Mouse (Mus musculus) gastrocnemius, postnatal 36 days (tissue): ENCODE data around the gene Ddx39. TPM values are rescaled to one million over a fixed set of nuclear protein-coding genes. Genes with fewer than 3 reads are reported as not detected.

ENCODE experiments used
- DNase-seq, 2 experiments: peaks; one replicate each; pipeline ENCODE4 v3.0.0; 2022
- intact Hi-C: fragments of 180-260 bp; cut with DNase I; formaldehyde crosslinking; loops from one replicate; pipeline ENCODE4 v1.15.1; 2025
- microRNA-seq, 2 experiments: library from miRNA; unstranded; fragments of <30 nt; microRNA quantifications; one replicate each; pipeline ENCODE4 v1.2.0; 2021
- total RNA-seq, 2 experiments: library from RNA; stranded (reverse); gene quantifications; 2 replicates each; pipeline ENCODE4 v1.2.3; 2021

The Ddx39 gene
- total RNA-seq, 2 experiments from 2014 or later: 11.3 to 12.0 TPM

DNA sequence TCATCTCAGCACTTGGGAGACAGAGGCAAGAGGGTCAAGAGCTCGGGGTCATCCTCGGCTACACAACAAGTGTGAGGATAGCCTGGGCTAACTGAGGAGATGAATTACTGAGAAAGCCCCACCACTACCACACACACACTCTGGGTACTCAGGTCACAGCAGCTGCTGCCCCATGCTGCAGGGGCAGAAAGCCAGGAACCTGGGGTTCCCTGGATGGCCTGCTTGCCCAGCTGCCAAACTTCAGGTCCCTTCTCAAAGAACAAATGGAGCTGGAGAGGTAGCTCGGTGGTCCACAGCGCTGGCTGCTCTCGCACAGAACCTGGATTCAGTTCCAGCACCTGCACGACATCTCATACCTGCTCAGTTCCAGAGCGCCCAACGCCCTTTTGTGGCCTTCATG is 49.1 kb downstream of the Ddx39 start:
- intact Hi-C loops: no loop called here
- no peak for DNase-seq

DNA sequence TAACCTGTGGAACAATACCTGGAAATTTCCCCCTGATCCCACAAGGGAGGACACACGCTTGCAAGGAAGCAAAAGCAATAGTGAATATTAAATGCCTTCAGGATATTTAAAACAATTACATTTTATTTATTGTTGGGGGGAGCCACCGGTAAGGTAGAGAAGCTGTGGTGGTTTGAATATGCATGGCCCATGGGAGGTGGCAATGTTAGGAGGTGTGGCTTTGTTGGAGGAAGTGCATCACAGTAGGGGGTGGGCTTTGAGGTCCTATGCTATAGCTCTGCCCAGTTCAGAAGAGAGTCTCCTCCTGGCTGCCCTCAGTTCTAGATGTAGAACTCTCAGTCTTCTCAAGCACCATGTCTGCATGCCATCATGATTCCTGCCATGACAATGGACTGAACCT is 49.7 kb downstream of the Ddx39 start:
- intact Hi-C loops: no loop called here
- no peak for DNase-seq

DNA sequence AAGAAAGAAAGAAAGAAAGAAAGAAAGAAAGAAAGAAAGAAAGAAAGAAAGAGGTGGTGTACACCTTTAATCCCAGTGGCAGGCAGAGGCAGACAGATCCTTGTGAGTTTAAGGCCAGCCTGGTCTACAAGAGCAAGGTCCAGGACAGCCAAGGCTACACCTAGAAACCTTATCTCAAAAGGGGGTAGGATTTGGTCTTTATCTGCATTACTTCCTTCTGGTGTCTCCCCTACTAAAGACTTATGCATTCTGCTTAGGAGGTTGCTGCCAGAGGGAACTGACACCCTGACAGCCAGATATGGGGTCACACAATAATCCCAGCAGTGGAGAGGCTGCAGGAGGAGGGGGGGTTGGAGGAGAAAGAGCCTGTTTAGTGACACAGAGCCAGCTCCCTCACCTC is 50.7 kb downstream of the Ddx39 start:
- intact Hi-C loops: no loop called here
- DNase-seq: no peak

DNA sequence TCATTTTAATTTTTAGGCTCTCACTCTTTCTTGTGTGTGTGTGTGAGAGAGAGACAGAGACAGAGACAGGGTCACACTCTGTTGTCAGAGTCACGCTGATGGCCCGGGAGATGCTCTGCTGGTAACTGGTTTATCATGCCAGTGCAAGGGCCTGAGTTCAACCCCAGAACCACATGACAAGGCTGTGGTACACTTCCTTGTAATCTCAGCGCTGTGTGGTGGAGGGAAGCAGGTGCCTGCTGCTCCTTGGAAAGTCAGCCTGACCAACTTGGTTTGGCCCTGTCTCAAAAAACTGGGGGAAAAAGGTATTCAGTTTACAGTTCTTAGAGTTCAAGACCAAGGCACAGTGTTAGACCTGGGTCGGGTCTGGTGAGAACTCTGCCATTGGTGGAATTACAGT is 52.5 kb downstream of the Ddx39 start:
- DNase-seq: no peak
- intact Hi-C loops: no loop called here

DNA sequence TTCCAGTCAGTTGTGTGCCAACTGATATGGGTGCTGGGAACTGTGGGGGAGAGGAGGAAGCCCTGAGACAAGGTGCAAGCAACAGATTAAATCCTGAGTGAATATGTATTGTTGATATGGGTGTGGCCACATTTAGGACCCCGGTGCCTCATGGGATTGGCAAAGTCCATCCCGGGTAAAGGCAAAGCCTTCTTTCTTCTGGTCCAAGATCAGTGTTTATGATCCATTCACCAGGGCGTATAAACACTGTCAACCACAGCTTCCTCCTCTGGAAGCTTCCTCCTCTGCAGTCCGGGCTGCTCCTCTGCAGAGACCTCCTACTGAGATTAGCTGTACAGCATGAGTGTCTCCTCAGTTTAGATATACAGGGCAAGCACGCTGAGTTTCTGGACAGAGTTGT is 53.5 kb downstream of the Ddx39 start:
- intact Hi-C loops: no loop called here
- no peak for DNase-seq

DNA sequence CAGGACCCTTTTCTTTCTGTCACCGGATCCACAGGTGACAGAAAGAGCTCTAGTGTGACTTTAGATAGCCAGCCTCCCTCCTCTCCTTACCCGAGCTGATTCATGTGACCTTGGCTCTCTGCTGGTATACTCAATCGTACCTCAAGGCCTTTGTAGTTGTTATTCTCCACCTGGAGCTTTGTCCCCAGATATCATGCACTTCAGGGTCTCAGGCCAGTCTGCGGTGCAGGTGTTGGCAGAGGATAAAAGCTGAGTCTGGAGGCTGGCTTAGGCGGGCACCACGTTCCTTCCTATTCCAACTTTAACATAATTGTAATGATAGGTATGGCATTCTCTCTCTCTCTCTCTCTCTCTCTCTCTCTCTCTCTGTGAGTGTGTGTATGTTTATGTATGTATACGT is 54.7 kb downstream of the Ddx39 start:
- intact Hi-C loops: no loop called here
- DNase-seq: no peak

DNA sequence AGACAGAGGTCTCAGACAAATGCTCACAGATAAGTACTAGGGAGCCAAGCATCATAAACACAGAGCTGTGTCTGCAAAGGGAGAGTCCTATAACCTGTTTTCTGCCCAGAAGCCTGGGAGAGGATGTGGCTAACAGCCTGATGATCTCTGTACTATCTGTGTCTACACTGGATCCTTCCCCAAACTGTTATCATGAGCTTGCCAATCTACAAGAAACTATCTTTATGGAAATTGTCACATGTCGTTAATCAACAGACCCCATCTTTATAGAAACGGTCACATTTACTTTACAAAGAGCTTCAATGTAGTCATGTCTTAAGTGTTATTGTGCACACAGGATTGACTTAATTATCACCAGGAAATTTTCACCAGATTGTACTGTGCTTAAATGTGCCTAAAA is 55.7 kb downstream of the Ddx39 start:
- no peak for DNase-seq
- intact Hi-C loops: no loop called here

DNA sequence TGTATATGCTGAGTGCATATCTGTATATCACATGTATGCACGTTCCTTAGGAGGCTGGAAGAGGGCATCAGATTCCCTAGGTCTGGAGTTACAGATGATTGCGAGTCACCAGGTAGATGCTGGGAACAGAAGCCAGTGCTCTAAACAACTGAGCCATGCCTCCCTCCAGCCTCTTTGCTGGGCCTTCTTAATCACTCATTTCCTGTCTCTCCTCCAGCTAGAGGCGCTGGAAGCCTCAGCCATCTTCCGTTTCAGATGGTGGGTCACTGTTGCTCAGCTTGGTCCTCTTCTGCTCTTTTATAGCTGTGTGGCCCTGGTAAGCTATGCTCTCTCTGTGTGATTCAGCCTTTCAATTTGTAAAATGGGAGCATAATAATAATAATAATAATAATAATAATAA is 56.8 kb downstream of the Ddx39 start:
- intact Hi-C loops: no loop called here
- DNase-seq: no peak

DNA sequence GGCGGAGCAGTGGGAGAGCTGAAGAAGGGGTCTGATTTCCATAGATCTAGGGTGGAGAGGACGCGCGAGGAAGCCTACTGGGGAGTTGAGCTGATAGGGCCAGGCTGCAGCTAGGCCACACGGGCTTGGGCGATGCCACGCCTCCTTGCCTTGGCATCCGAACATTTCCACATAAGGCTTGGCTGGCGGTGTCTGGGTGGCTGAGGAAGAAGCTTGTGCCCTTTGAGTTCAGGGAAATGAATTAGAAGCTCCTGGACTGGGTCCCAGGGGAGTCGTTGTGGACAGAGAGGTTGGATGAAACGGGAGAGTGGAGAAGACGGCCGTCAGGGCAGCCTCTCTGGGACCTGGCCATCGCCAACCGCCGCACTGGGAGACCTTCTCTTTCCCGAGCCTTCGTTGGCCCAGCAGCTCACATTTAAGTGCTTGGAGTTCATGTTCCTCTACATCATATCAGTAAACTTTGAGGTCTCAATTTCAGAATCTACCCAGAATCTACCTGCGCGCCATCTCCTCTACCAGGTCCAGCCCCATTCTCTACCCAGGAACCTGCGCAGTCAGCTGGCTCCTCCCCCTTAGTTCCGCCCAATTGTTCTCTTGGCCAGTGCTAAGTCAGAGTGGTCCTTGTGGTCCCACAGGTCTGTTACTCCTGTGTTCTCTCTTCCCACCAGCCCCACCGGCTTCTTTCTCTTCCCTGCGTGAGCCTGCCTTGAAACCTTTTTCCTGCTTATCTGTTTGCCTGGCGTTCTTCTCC is 57.9 kb downstream of the Ddx39 start:
- peak; percentile 20 to 35 for DNase-seq
- intact Hi-C loops: no loop called here

DNA sequence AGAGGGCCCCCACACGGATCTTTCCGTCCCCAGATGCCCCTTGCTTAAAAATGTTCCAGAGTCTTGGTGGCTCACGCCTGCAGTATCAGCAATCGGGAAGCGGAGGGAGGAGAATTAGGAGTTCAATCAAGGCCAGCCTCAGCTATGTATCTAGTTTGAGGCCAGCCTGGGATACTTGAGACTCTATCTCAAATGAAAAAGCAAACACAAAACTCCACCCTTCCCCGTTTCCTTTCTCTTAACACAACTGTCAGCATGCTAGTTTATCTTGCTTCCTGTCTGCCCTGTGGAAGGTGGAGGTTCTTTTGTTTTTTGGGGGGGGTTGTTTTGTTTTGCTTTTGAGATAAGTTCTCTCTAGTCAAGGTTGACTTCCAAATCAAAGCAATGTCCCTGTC is 58.5 kb downstream of the Ddx39 start:
- DNase-seq: no peak
- intact Hi-C loops: no loop called here

DNA sequence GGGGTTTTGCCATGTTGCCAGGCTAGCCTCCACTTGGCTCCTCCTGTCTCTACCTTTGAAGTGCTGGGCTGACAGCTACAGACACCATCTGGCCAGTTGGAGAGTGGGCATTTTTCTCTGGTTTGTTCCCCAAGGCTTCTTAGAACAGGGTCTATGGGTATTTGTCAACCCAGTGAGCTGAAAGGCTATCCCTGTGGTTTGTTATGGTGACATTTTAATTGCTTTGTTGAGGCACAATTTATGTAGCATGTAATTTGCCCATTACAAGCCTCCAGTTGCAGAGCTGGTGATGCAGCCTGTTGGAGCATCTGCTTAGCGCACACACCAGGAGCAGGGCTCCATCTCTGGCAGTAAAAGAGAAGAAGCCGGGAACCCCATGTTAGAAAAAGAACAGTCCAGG is 59.2 kb downstream of the Ddx39 start:
- intact Hi-C loops: no loop called here
- DNase-seq: no peak

Small RNA genes lying within 50 kb of the gene (microRNA-seq; reads per million reads assigned to microRNA genes)
- gene Mir1668: 0 reads per million in 2 experiments

Other genes with a start within 250 kb of the Ddx39 start
- gene Olfr370, start 179.4 kb upstream of the Ddx39 start, total RNA-seq: not detected
- gene Ndufb7, start 148.5 kb upstream of the Ddx39 start, total RNA-seq: 100 to 1,000 TPM; 328 to 346 TPM
- gene Tecr, start 107.2 kb upstream of the Ddx39 start, total RNA-seq: 100 to 1,000 TPM; 431 to 564 TPM
- gene Dnajb1, start 107.0 kb upstream of the Ddx39 start, total RNA-seq: 1 to 10 TPM; 5.2 to 5.8 TPM
- gene Gipc1, start 62.5 kb upstream of the Ddx39 start, total RNA-seq: 10 to 100 TPM; 16.7 to 17.8 TPM
- under 1 TPM; 0.10 to 0.12 TPM for gene Ptger1, start 48.5 kb upstream of the Ddx39 start, total RNA-seq
- 10 to 100 TPM; 30.6 to 33.7 TPM for gene Pkn1, start 16.0 kb upstream of the Ddx39 start, total RNA-seq
- gene Adgre5, start 26.1 kb downstream of the Ddx39 start, total RNA-seq: 10 to 100 TPM; 21.9 to 22.5 TPM
- gene Adgrl1, start 184.9 kb downstream of the Ddx39 start, total RNA-seq: 10 to 100 TPM; 20.8 to 26.0 TPM
- gene Gm10644, start 240.0 kb downstream of the Ddx39 start, total RNA-seq: under 1 TPM; 0.27 to 0.56 TPM
- under 1 TPM; 0.42 to 0.71 TPM for gene Asf1b, start 240.3 kb downstream of the Ddx39 start, total RNA-seq